Comparison of ENCODE assay signal across 8 mouse cellular contexts in the genomic region with DNA sequence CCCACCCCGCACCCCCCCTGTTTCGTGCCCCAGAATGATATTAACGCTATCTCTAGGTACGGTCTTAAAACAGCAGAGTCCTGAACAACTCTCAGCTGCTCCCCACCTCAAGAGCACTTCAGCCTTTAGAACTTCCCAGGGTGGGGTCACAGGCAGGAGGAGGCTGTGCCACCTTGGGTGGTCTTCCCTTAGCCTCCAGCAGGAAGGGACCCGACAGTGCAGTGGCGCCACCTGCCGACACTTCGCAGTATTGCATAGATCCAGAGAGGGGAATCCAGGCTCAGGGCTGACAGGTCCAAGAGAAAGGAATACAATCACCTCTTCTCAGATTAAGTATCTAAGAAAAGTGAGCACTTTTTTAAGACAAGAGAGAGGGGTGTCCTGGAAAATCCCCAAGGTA. TPM values are rescaled to one million over a fixed set of nuclear protein-coding genes. Genes with fewer than 3 reads are reported as not detected.
DNase-seq lines count a peak whose midpoint lies in the region; ATAC-seq and TF ChIP-seq lines count a peak whose summit lies in the region.

No protein-coding gene starts in this region.

- peak overlapping the region; percentile 36 for H3K4me2 ChIP-seq in embryonic facial prominence, embryonic 14.5 days (ENCODE audit: low read depth, low read length)
- H3K4me2 ChIP-seq in lung, postnatal 0 days (replicated peaks; ENCODE audit: low read depth, low read length) = 0 out of 2 replicates have a peak overlapping the region, but pooled peaks have one; percentile 19

- no peaks in the 10 kb centered on the region for H3K36me3 ChIP-seq in embryonic facial prominence, embryonic 14.5 days (ENCODE audit: control insufficient read depth, insufficient read depth, low read length)
- H3K36me3 ChIP-seq in lung, postnatal 0 days (ENCODE audit: insufficient read depth, low read length) = no peaks in the 10 kb centered on the region

- H3K4me3 ChIP-seq in embryonic facial prominence, embryonic 14.5 days (ENCODE audit: low read depth, low read length) = no peak overlapping the region
- H3K4me3 ChIP-seq in layer of hippocampus, adult 2 months = peak overlapping the region; percentile 31; the same call in 1 of the 2 replicates
- H3K4me3 ChIP-seq in lung, postnatal 0 days (ENCODE audit: low read depth, low read length) = no peak overlapping the region

- intact Hi-C loops in heart, postnatal 10 days (cut with DNase I) = loop anchor here (1.0 to 5.0 kb wide), 3 partner anchors 66 to 177 kb away; no protein-coding TSS in a partner anchor

- ATAC-seq in embryonic facial prominence, embryonic 14.5 days (ENCODE audit: low read depth) = peak; percentile 36; the same call in 1 of the 2 replicates
- peak; percentile 32 for ATAC-seq in lung, postnatal 0 days

- TF ChIP-seq EP300 in lung, postnatal 0 days (IDR thresholded peaks at IDR 0.05) = no peak

- no peaks in the 10 kb centered on the region for H3K9me3 ChIP-seq in embryonic facial prominence, embryonic 14.5 days (ENCODE audit: control insufficient read depth, low read length)
- no peaks in the 10 kb centered on the region for H3K9me3 ChIP-seq in lung, postnatal 0 days (ENCODE audit: low read length)

- peak; percentile 91 for TF ChIP-seq CTCF in layer of hippocampus, adult 2 months (conservative IDR thresholded peaks at IDR 0.05)
- peak; percentile 99 for TF ChIP-seq CTCF in lung, postnatal 0 days (IDR thresholded peaks at IDR 0.05)

- no peaks in the 10 kb centered on the region for H3K27me3 ChIP-seq in embryonic facial prominence, embryonic 14.5 days (replicated peaks; ENCODE audit: control insufficient read depth, insufficient read depth, low read length)
- no peaks in the 10 kb centered on the region for H3K27me3 ChIP-seq in lung, postnatal 0 days (replicated peaks; ENCODE audit: insufficient read depth, low read length)

- no peak overlapping the region for H3K9ac ChIP-seq in embryonic facial prominence, embryonic 14.5 days (ENCODE audit: low read depth, low read length)
- no peak overlapping the region for H3K9ac ChIP-seq in lung, postnatal 0 days (replicated peaks; ENCODE audit: low read depth)

- 12% methylated on average over 8 of the region's 8 CpGs for WGBS in embryonic facial prominence, embryonic 14.5 days
- WGBS in lung, postnatal 0 days = 11% methylated on average over 8 of the region's 8 CpGs

- H3K4me1 ChIP-seq in embryonic facial prominence, embryonic 14.5 days (ENCODE audit: control insufficient read depth, insufficient read depth, low read length) = peaks cover 6% of the 10 kb centered on the region; the same call in 1 of the 2 replicates
- peaks cover 6% of the 10 kb centered on the region; the same call in 1 of the 2 replicates for H3K4me1 ChIP-seq in lung, postnatal 0 days (ENCODE audit: insufficient read depth, low read depth, low read length)

- no peak overlapping the region for H3K27ac ChIP-seq in embryonic facial prominence, embryonic 14.5 days (replicated peaks; ENCODE audit: low read depth, low read length)
- no peak overlapping the region for H3K27ac ChIP-seq in layer of hippocampus, adult 2 months
- H3K27ac ChIP-seq in lung, postnatal 0 days (ENCODE audit: low read length) = no peak overlapping the region

- peak; percentile 75 to 78 for DNase-seq in CD8-positive naive resting alpha-beta T cell, adult 2 months (ENCODE audit: low read depth in 2 of 2, low spot score in 2 of 2)
- DNase-seq in adrenal gland, postnatal 14 days = peak; percentile 91
- peak; percentile 79 for DNase-seq in embryonic facial prominence, embryonic 14.5 days (ENCODE audit: low spot score)
- peak; percentile 88 to 95 for DNase-seq in heart, postnatal 10 days
- DNase-seq in layer of hippocampus, adult 2 months (ENCODE audit: low spot score in 2 of 2) = peak; percentile 75 to 94
- peak; percentile 77 for DNase-seq in lung, postnatal 0 days (ENCODE audit: low spot score)
- DNase-seq in retina, postnatal 7 days (ENCODE audit: low read depth, low spot score) = peak; percentile 72
- DNase-seq in thymus, postnatal 4 days = peak; percentile 94

RNA-seq across cellular contexts. Expression of a gene that starts 51.1 kb away (rescaled TPM):
- 10.9 and 11.2 TPM in 2 replicates for total RNA-seq in adrenal gland, postnatal 14 days (2021)
- polyA plus RNA-seq in embryonic facial prominence, embryonic 14.5 days (2014; fragmentation: Nextera tagmentation; extraction: Ambion mirVana) = 11.0 and 11.6 TPM in 2 replicates
- 1 to 10 TPM; 8.1 to 9.8 TPM for total RNA-seq in heart, postnatal 10 days (2021)
- total RNA-seq in layer of hippocampus, adult 2 months (2021) = 10 to 100 TPM; 35.0 to 37.6 TPM
- 23.6 and 27.5 TPM in 2 replicates for polyA plus RNA-seq in lung, postnatal 0 days (2015; fragmentation: Nextera tagmentation; extraction: Ambion mirVana)
